Mouse (Mus musculus): ENCODE data around the gene Mogat2.

Mogat2 gene

GRCm38 (mm10) chr7:99234916-99235315 lies 3.5 kb downstream of the Mogat2 start:
- no peak for DNase-seq

- DNase-seq: no peak
These were observed 5.8 kb downstream of the Mogat2 start for GRCm38 (mm10) chr7:99232571-99232970.

- DNase-seq: no peak
These were observed 8.2 kb downstream of the Mogat2 start for GRCm38 (mm10) chr7:99230061-99230747.

- DNase-seq: peak; percentile 28
These were observed 9.0 kb downstream of the Mogat2 start for GRCm38 (mm10) chr7:99229411-99229810.

GRCm38 (mm10) chr7:99228825-99229224 lies 9.6 kb downstream of the Mogat2 start:
- DNase-seq: no peak

- DNase-seq: no peak
These were observed 11.2 kb downstream of the Mogat2 start for GRCm38 (mm10) chr7:99227267-99227666.

- no peak for DNase-seq
These were observed 11.8 kb downstream of the Mogat2 start for GRCm38 (mm10) chr7:99226662-99227061.

- DNase-seq: no peak
These were observed 13.0 kb downstream of the Mogat2 start for GRCm38 (mm10) chr7:99225421-99225820.

GRCm38 (mm10) chr7:99224648-99225190 lies 13.7 kb downstream of the Mogat2 start:
- DNase-seq: no peak

- no peak for DNase-seq
These were observed 14.2 kb downstream of the Mogat2 start for GRCm38 (mm10) chr7:99224225-99224624.

GRCm38 (mm10) chr7:99217338-99218074 lies 20.9 kb downstream of the Mogat2 start:
- peak; percentile 19 for DNase-seq

- DNase-seq: no peak
These were observed 23.0 kb downstream of the Mogat2 start for GRCm38 (mm10) chr7:99215347-99215855.

GRCm38 (mm10) chr7:99214621-99215185 lies 23.7 kb downstream of the Mogat2 start:
- DNase-seq: no peak

- no peak for DNase-seq
These were observed 24.7 kb downstream of the Mogat2 start for GRCm38 (mm10) chr7:99213686-99214085.

- no peak for DNase-seq
These were observed 25.4 kb downstream of the Mogat2 start for GRCm38 (mm10) chr7:99213056-99213455.

- no peak for DNase-seq
These were observed 29.7 kb downstream of the Mogat2 start for GRCm38 (mm10) chr7:99208704-99209103.

- DNase-seq: no peak
These were observed 32.1 kb downstream of the Mogat2 start for GRCm38 (mm10) chr7:99206364-99206763.

- DNase-seq: no peak
These were observed 36.3 kb downstream of the Mogat2 start for GRCm38 (mm10) chr7:99202163-99202562.

GRCm38 (mm10) chr7:99200290-99200689 lies 38.1 kb downstream of the Mogat2 start:
- DNase-seq: no peak

- DNase-seq: no peak
These were observed 38.8 kb downstream of the Mogat2 start for GRCm38 (mm10) chr7:99199451-99200175.

- no peak for DNase-seq
These were observed 39.6 kb downstream of the Mogat2 start for GRCm38 (mm10) chr7:99198811-99199210.

- no peak for DNase-seq
These were observed 43.9 kb downstream of the Mogat2 start for GRCm38 (mm10) chr7:99194511-99194910.

- DNase-seq: no peak
These were observed 44.5 kb downstream of the Mogat2 start for GRCm38 (mm10) chr7:99193926-99194325.

Measured in right cerebral cortex, postnatal 14 days (tissue).